Mouse (Mus musculus) bone marrow macrophage, adult 2 months (primary cell): ENCODE results near the gene Lrrc3b.

Source experiments
- CTCF ChIP-seq: IDR thresholded peaks from 2 replicates; pipeline ENCODE4 v1.5.1; 2012; ENCODE audit warnings: low read depth, mild to moderate bottlenecking, low read length, moderate library complexity
- POLR2A ChIP-seq: IDR thresholded peaks from 2 replicates; pipeline ENCODE4 v1.6.1; 2012; ENCODE audit warnings: mild to moderate bottlenecking, low read depth, low read length, borderline replicate concordance

DNA sequence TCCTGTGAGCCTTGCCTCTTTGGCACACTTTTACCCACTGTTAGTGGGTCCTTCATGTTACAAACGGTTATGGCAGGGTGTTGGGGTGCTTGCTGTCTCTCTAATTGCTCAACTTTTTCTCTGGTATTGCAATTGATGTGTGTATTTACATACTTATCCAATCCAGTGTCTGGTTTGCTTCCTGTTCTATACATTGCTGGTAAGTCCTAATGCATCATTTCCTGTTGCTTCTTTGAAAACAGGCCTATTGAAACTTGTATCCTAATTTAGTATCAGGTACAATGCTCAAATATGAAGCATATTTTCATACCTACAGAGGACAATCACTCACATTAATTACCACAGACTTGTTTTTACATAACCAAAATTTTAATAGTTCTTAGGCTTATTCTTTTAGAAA lies 107.4 kb downstream of the Lrrc3b start:
- TF ChIP-seq CTCF, result no peak
- no peak for TF ChIP-seq POLR2A
